10 mouse cellular contexts compared by ENCODE assay signal in the genomic region with DNA sequence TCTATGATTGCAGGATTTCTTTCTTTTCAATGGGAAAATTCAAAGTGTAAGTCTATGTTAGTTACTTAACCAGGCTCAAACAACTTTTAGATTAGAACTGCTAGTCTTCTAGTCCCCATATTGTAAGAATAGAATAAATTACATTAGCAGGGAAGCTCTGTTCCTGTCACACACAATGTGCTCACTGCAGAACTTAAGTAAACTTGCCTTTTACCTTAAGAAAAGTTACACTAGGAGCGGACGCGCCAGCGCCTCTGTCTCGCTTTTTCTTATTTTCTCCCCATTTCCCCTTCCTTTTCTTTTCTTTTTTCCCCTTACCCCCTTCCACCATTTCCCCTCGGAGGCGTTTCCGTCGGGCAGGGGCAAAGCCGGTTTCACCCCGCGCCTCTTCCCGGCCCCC. TPM values are rescaled to one million over a fixed set of nuclear protein-coding genes. Genes with fewer than 3 reads are reported as not detected.
DNase-seq lines count a peak whose midpoint lies in the region; ATAC-seq lines count a peak whose summit lies in the region.
"Had no signal": no experiment of that assay in that cellular context is flagged by ENCODE, and none has a peak within 500 bp of the region (broad histone marks: within the 10 kb centered on the region; RNA-seq: fewer than 3 reads in every experiment).

No protein-coding gene starts in this region.

- no peaks in the 10 kb centered on the region for H3K36me3 ChIP-seq in kidney, embryonic 16.5 days (ENCODE audit: insufficient read depth, low read length)
- no peaks in the 10 kb centered on the region for H3K36me3 ChIP-seq in forebrain, embryonic 11.5 days (ENCODE audit: control insufficient read depth, insufficient read depth, low read length)
- no peaks in the 10 kb centered on the region for H3K36me3 ChIP-seq in limb, embryonic 12.5 days
- no peaks in the 10 kb centered on the region for H3K36me3 ChIP-seq in neural tube, embryonic 13.5 days

- WGBS in kidney, embryonic 16.5 days, result 6% methylated on average over 13 of the region's 13 CpGs
- 7% methylated on average over 13 of the region's 13 CpGs for WGBS in forebrain, embryonic 11.5 days
- WGBS in limb, embryonic 12.5 days, result 6% methylated on average over 13 of the region's 13 CpGs
- WGBS in neural tube, embryonic 13.5 days, result 5% methylated on average over 13 of the region's 13 CpGs

- peak overlapping the region; percentile 75 for H3K4me2 ChIP-seq in kidney, embryonic 16.5 days (replicated peaks; ENCODE audit: low read depth, low read length)
- H3K4me2 ChIP-seq in forebrain, embryonic 11.5 days (ENCODE audit: low read depth, low read length, severe bottlenecking), result peak overlapping the region; percentile 48
- peak overlapping the region; percentile 72 for H3K4me2 ChIP-seq in limb, embryonic 12.5 days
- peak overlapping the region; percentile 54 for H3K4me2 ChIP-seq in neural tube, embryonic 13.5 days

- no peak for ATAC-seq in kidney, embryonic 16.5 days (ENCODE audit: low FRiP score, low TSS enrichment)
- no peak for ATAC-seq in forebrain, embryonic 11.5 days (replicated peaks; ENCODE audit: low FRiP score)
- no peak for ATAC-seq in limb, embryonic 12.5 days (ENCODE audit: insufficient number of reproducible peaks, insufficient read depth, low FRiP score, low TSS enrichment, low read depth)
- no peak for ATAC-seq in neural tube, embryonic 13.5 days (ENCODE audit: low read depth)

- H3K27ac ChIP-seq in kidney, embryonic 16.5 days (ENCODE audit: low read length), result no peak overlapping the region
- H3K27ac ChIP-seq in forebrain, embryonic 11.5 days (ENCODE audit: low read depth, low read length), result no peak overlapping the region
- no peak overlapping the region for H3K27ac ChIP-seq in limb, embryonic 12.5 days
- no peak overlapping the region for H3K27ac ChIP-seq in neural tube, embryonic 13.5 days (replicated peaks)

- DNase-seq in kidney, adult 11 months, result no peak
- DNase-seq in forebrain, embryonic 11.5 days (ENCODE audit: low spot score), result no peak
- no peak for DNase-seq in cerebellum, adult 11-12 months
- no peak for DNase-seq in frontal cortex, postnatal 36 days (ENCODE audit: low spot score in 2 of 2)
- no peak for DNase-seq in B cell, adult 2 months

- H3K4me1 ChIP-seq in kidney, embryonic 16.5 days (ENCODE audit: insufficient read depth, low read length), result no peaks in the 10 kb centered on the region
- no peaks in the 10 kb centered on the region for H3K4me1 ChIP-seq in forebrain, embryonic 11.5 days (replicated peaks; ENCODE audit: control insufficient read depth, insufficient read depth, low read length)
- H3K4me1 ChIP-seq in limb, embryonic 12.5 days (replicated peaks), result peaks cover 4% of the 10 kb centered on the region
- H3K4me1 ChIP-seq in neural tube, embryonic 13.5 days (replicated peaks), result no peaks in the 10 kb centered on the region; the same call in 1 of the 2 replicates

- H3K4me3 ChIP-seq in kidney, embryonic 16.5 days (ENCODE audit: low read length), result peak overlapping the region; percentile 50
- H3K4me3 ChIP-seq in forebrain, embryonic 11.5 days (ENCODE audit: low read depth, low read length), result peak overlapping the region; percentile 28
- peak overlapping the region; percentile 48 for H3K4me3 ChIP-seq in limb, embryonic 12.5 days (replicated peaks)
- peak overlapping the region; percentile 35 for H3K4me3 ChIP-seq in neural tube, embryonic 13.5 days
- H3K4me3 ChIP-seq: erythroblast, embryonic 14.5 days; myocyte had no signal

- H3K9me3 ChIP-seq in kidney, embryonic 16.5 days (ENCODE audit: low read length), result no peaks in the 10 kb centered on the region
- H3K9me3 ChIP-seq in forebrain, embryonic 11.5 days (ENCODE audit: control insufficient read depth, low read length), result no peaks in the 10 kb centered on the region
- H3K9me3 ChIP-seq in limb, embryonic 12.5 days, result no peaks in the 10 kb centered on the region
- no peaks in the 10 kb centered on the region for H3K9me3 ChIP-seq in neural tube, embryonic 13.5 days

- peak overlapping the region; percentile 51; the same call in 1 of the 2 replicates for H3K9ac ChIP-seq in kidney, embryonic 16.5 days (replicated peaks; ENCODE audit: low read length)
- H3K9ac ChIP-seq in forebrain, embryonic 11.5 days (ENCODE audit: low read length), result no peak overlapping the region
- H3K9ac ChIP-seq in limb, embryonic 12.5 days (replicated peaks), result peak overlapping the region; percentile 53
- H3K9ac ChIP-seq in neural tube, embryonic 13.5 days, result no peak overlapping the region; the same call in 1 of the 2 replicates

- peaks cover 4% of the 10 kb centered on the region for H3K27me3 ChIP-seq in kidney, embryonic 16.5 days (ENCODE audit: insufficient read depth, low read length)
- H3K27me3 ChIP-seq in forebrain, embryonic 11.5 days (ENCODE audit: control insufficient read depth, insufficient read depth, low read length), result peaks cover 12% of the 10 kb centered on the region
- peaks cover 35% of the 10 kb centered on the region for H3K27me3 ChIP-seq in limb, embryonic 12.5 days
- H3K27me3 ChIP-seq in neural tube, embryonic 13.5 days, result peaks cover 26% of the 10 kb centered on the region

RNA-seq across cellular contexts. Expression of gene Zmym2, which starts 21.8 kb away (rescaled TPM):
- polyA plus RNA-seq in kidney, embryonic 16.5 days (2015; fragmentation: Nextera tagmentation; extraction: Ambion mirVana), result 50.5 and 50.7 TPM in 2 replicates
- polyA plus RNA-seq in forebrain, embryonic 11.5 days (2014; fragmentation: Nextera tagmentation; extraction: Ambion mirVana), result 65.3 and 73.3 TPM in 2 replicates
- polyA plus RNA-seq in limb, embryonic 12.5 days (2016; fragmentation: Nextera tagmentation; extraction: Ambion mirVana), result 70.3 and 75.9 TPM in 2 replicates
- polyA plus RNA-seq in neural tube, embryonic 13.5 days (2015; fragmentation: Nextera tagmentation; extraction: Ambion mirVana), result 60.6 and 71.7 TPM in 2 replicates

RNA-seq across cellular contexts. Expression of gene Zmym5, which starts 53.1 kb away (rescaled TPM):
- 29.2 and 33.5 TPM in 2 replicates for polyA plus RNA-seq in kidney, embryonic 16.5 days (2015; fragmentation: Nextera tagmentation; extraction: Ambion mirVana)
- polyA plus RNA-seq in forebrain, embryonic 11.5 days (2014; fragmentation: Nextera tagmentation; extraction: Ambion mirVana), result 23.2 and 23.9 TPM in 2 replicates
- 33.8 and 34.5 TPM in 2 replicates for polyA plus RNA-seq in limb, embryonic 12.5 days (2016; fragmentation: Nextera tagmentation; extraction: Ambion mirVana)
- polyA plus RNA-seq in neural tube, embryonic 13.5 days (2015; fragmentation: Nextera tagmentation; extraction: Ambion mirVana), result 31.3 and 35.6 TPM in 2 replicates

Comparison
In these comparisons a context has a peak if more than half of its experiments do, and no peak if none do; other contexts are left out.
1. H3K9ac ChIP-seq: peak in kidney, embryonic 16.5 days (single experiment) and limb, embryonic 12.5 days (single experiment); none in forebrain, embryonic 11.5 days (single experiment) and neural tube, embryonic 13.5 days (single experiment).
2. Peak in every context shown above with its lines, with median percentiles within 50 percentile points of each other: H3K4me2 ChIP-seq and H3K4me3 ChIP-seq.